Mouse (Mus musculus) liver, embryonic 15.5 days (tissue): ENCODE results near the gene Tsacc. TPM values are rescaled to one million over a fixed set of nuclear protein-coding genes. Genes with fewer than 3 reads are reported as not detected.

ENCODE experiments used
- ATAC-seq: fragments of 200-750 bp; cut with Nextera tagmentation; 2 replicates; pipeline ENCODE4 v1.8.0; 2017; ENCODE audit warnings: moderate number of reproducible peaks, mild to moderate bottlenecking, moderate library complexity; ENCODE audit not compliant: insufficient read depth
- H3K27ac ChIP-seq: fragments of 300-500 bp; sonication (generic); replicated peaks from 2 replicates; pipeline ENCODE4 v1.5.1; 2015; ENCODE audit warnings: mild to moderate bottlenecking, inconsistent platforms
- H3K27me3 ChIP-seq: fragments of 300-500 bp; sonication (generic); 2 replicates; pipeline ENCODE4 v1.6.1; 2015; ENCODE audit warnings: mild to moderate bottlenecking, inconsistent platforms
- H3K36me3 ChIP-seq: fragments of 300-500 bp; sonication (generic); replicated peaks from 2 replicates; pipeline ENCODE4 v1.6.1; 2015; ENCODE audit warnings: moderate library complexity, mild to moderate bottlenecking, inconsistent platforms
- H3K4me1 ChIP-seq: fragments of 300-500 bp; sonication (generic); replicated peaks from 2 replicates; pipeline ENCODE4 v1.6.1; 2015; ENCODE audit warnings: inconsistent platforms
- H3K4me2 ChIP-seq: fragments of 300-500 bp; sonication (generic); 2 replicates; pipeline ENCODE4 v1.6.1; 2015; ENCODE audit warnings: moderate library complexity, mild to moderate bottlenecking, inconsistent platforms
- H3K4me3 ChIP-seq: fragments of 300-500 bp; sonication (generic); replicated peaks from 2 replicates; pipeline ENCODE4 v1.5.1; 2015; ENCODE audit warnings: mild to moderate bottlenecking, inconsistent platforms
- H3K9ac ChIP-seq: fragments of 300-500 bp; sonication (generic); 2 replicates; pipeline ENCODE4 v1.6.1; 2015; ENCODE audit warnings: moderate library complexity, mild to moderate bottlenecking, inconsistent platforms
- H3K9me3 ChIP-seq: fragments of 300-500 bp; sonication (generic); replicated peaks from 2 replicates; pipeline ENCODE4 v1.6.1; 2016; ENCODE audit warnings: inconsistent platforms
- WGBS: fragments of 180-500 bp; shearing (Covaris S2); methylation state at CpG from one replicate; pipeline ENCODE4 v1.1.7; 2015; ENCODE audit warnings: mixed read lengths; ENCODE audit not compliant: insufficient replicate concordance; 5-methylcytosine and 5-hydroxymethylcytosine counted together
- polyA plus RNA-seq: library from polyadenylated mRNA; unstranded; fragments of >200 nt; fragmentation: Nextera tagmentation; extraction: Ambion mirVana; gene quantifications from 2 replicates; pipeline ENCODE4 v1.2.1, GENCODE M21; 2015

The Tsacc gene
- polyA plus RNA-seq, result 3.6 and 4.8 TPM in 2 replicates

DNA sequence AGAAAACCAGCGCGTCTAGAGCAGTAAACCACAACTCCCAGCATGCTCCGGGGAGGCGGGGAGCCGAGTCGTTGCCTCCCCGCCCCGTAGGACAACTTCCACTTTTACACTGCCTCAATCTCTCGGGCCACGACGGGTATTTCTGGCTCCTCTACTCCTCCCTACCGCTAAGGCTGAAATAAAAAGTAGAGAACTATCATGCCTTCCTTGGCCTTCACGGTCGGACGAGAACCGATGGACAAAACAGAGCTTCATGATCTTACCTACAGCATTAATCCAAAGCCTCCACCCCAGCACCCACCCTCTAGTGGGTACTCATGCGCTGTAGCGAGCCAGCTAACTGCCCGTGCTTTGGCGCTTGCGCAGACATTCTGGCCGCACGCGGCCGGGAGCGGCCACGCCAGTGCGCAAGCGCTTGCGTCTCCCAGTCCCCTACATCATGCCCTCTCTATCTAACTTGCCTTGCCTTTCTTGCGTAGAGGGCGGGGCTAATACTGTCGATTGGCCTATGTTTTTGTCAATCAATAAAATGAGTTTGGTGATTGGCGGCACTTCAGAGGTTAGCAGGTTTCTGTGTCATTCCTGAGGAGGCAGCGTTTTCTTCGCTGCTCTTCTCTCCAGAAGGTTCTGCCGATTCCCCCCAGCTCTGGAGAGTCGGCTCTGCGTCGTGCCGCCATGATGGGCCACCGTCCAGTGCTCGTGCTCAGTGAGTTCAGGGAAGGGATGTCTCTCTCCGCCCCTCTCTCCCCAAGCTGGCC is at the start of gene Tsacc, which contains the start of gene Cct3:
TSS of gene Tsacc (minus strand) at position 439 of the 758 bp plus-strand sequence.
TSS of gene Cct3 (plus strand) at position 556 of the 758 bp plus-strand sequence.
- Histone ChIP-seq H3K27ac (peak within 1 kb of the TSS; percentile 96), H3K4me1 (peaks cover 28% of the 10 kb centered on the region), H3K9ac (peak within 1 kb of the TSS; percentile 81), H3K36me3 (peaks cover 27% of the 10 kb centered on the region), H3K4me3 (peak within 1 kb of the TSS; percentile 81), H3K4me2 (peak within 1 kb of the TSS; percentile 82), H3K9me3 (no peaks in the 10 kb centered on the region), H3K27me3 (no peaks in the 10 kb centered on the region)
- ATAC-seq, result peak; percentile 98
- under 1% methylated on average over 44 of the region's 44 CpGs for WGBS

DNA sequence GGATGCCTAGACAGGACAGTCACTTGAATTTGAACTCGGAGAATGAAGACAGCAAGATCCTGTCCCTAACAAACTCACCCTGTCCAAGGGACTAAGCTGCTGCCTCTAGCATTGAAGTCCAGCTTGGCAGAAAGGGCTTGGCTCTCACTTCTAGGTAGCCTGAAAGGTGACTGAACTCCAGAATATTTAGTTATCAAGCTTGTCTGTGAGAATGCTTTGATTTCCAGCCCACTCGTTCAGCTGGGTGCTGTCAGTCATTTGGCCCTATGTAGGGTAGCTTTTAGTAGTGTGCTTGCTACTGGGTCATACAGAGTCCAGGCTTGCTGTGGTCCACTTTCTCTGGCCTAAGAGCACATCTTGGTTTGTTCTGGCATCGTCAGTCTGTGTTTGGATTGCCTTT is 42.2 kb upstream of the Tsacc start:
- peak overlapping the region; percentile 39 for H3K9ac ChIP-seq
- H3K4me3 ChIP-seq, result peak overlapping the region; percentile 73
- H3K27ac ChIP-seq, result peak overlapping the region; percentile 96
- H3K36me3 ChIP-seq, result peaks cover 37% of the 10 kb centered on the region
- no peak for ATAC-seq
- peaks cover 65% of the 10 kb centered on the region for H3K4me1 ChIP-seq
- H3K4me2 ChIP-seq, result peak overlapping the region; percentile 84
- H3K9me3 ChIP-seq, result no peaks in the 10 kb centered on the region
- H3K27me3 ChIP-seq, result no peaks in the 10 kb centered on the region
- WGBS, result 57% methylated on average over 3 of the region's 3 CpGs

DNA sequence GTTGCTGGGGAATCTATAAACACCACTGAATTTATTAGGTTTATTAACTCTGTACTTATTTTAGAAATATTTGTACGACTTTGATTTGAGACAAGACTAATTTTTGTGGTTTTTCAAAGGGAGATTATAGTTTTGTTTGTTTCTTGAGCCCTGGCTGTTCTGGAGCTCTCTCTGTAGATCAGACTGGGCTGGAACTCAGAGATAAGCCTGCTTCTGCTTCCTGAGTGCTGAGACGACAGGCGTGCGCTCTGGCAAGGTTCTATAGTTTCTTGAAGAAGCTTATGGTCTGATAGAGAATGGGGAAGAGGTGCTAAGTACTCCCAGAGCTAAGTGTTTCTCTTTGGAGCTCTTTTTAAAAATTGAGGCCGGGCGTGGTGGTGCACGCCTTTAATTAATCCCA is 41.5 kb upstream of the Tsacc start:
- Histone ChIP-seq H3K9ac (peak overlapping the region; percentile 39), H3K36me3 (peaks cover 30% of the 10 kb centered on the region), H3K4me1 (peaks cover 72% of the 10 kb centered on the region), H3K4me2 (peak overlapping the region; percentile 84), H3K9me3 (no peaks in the 10 kb centered on the region), H3K27ac (peak overlapping the region; percentile 96), H3K27me3 (no peaks in the 10 kb centered on the region), H3K4me3 (peak overlapping the region; percentile 73)
- WGBS, result 14% methylated on average over 7 of the region's 7 CpGs
- ATAC-seq, result peak; percentile 41

DNA sequence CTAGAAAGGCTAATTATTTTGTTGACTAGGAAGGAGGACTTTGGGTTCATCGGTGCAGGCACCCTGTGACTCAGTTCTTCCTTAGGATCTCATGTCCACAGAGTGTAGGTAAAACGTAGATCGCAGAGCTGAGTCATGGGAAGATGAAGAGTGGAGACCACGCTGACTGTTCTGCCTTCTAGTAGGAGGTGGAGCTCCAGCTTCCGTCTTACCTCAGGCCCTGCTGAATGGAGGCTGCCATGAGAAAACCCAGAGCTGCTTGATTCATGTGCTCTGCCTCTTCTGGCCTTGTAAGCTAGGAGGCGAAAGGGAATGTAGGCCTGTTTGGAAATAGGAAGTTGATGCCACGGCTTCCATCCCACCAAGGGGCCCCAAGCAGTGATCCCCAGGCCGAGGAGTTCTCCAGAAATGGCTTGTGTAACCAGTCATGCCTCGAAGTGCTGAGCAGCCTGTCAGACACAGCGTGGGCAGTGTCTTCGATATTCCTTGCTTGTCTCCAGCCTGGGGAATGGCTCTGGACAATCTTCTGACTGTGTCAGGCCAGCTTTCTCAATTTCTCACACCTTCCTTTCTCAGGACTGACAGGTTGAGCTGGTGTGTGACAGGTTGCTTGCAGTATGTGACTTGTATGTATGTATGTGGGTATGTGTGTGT is 40.7 kb upstream of the Tsacc start:
- Histone ChIP-seq H3K4me1 (peaks cover 76% of the 10 kb centered on the region), H3K27ac (peak overlapping the region; percentile 96), H3K4me2 (peak overlapping the region; percentile 84), H3K9ac (peak overlapping the region; percentile 88), H3K36me3 (peaks cover 22% of the 10 kb centered on the region), H3K4me3 (peak overlapping the region; percentile 73), H3K9me3 (no peaks in the 10 kb centered on the region), H3K27me3 (no peaks in the 10 kb centered on the region)
- peak; percentile 35 for ATAC-seq
- WGBS, result 25% methylated on average over 11 of the region's 11 CpGs

DNA sequence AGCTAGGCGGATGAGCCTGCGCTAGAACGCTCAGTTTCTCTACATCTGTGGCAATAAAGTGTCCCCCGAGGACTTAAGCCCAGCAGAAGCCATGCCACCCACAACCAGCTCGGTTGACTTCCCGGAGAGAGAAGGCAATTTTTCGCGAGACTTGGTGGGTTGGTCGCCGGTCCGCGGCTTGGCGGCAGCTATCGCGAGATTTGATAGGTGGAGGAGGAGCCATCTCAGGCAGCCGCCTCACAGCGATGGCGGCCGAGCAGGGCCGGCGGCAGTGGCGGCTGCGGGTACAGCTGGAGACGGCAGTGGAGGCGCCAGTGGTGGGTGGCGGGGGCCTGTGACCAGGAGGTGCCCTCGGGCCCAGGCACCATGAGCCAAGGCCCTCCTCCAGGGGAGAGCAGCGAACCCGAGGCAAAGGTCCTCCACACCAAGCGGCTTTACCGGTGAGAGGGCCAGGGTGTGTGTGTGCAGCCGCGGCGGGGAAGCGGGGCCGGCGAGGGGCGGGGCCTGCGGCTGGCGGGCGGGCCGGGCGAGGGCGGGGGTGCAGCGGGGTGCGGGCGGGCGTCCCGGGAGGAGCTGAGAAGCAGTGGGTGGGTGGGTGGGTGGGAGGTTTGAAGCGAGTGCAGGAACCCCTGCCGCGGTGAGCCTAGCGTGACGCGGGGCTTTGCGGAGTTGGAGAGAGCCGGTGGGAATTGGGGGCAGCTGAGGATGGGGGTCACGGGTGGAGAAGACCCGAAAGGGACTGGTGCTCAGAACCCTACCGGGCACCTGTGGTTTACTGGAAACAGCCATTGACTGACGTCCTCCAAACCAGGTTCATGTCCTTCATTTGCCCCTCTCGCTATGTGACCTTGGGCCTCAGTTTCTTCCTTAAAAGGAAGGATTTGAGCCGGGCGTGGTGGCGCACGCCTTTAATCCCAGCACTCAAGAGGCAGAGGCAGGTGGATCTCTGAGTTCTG is 39.5 kb upstream of the Tsacc start, which contains the start of the genes Tmem79 and Smg5:
TSS of gene Tmem79 (minus strand) at position 91 of the 956 bp plus-strand sequence.
TSS of gene Smg5 (plus strand) at position 203 of the 956 bp plus-strand sequence.
- WGBS, result under 1% methylated on average over 65 of the region's 66 CpGs

DNA sequence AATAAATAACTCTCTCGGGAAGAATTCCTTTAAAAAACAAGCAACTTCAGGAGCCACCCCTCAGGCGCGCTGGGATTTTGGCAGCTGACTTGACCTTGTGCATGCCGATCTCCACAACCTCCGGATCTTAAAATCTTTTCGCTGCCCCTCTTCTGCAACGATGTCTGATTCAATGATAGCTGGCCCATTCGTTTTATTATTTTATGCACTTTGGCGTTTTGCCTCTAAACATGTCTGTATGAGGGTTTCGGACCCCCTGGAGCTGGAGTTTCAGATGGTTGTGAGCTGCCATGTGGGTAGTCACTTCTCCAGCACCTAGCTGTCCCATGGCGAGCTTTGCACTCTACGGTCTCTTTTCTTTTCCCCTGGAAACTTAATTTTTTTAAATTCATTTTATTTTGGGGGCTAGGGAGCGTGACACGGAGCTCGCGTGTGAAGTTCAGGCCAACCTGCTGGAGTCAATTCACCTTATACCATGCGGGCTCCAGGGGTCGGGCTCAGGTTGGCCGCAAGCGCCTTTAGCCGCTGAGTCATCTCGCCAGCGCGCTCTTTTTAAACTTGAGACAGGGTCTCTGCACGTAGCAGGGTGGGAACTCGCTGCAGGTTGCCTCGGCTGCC is 38.7 kb upstream of the Tsacc start:
- H3K9me3 ChIP-seq, result no peaks in the 10 kb centered on the region
- peak overlapping the region; percentile 73 for H3K4me3 ChIP-seq
- H3K36me3 ChIP-seq, result peaks cover 4% of the 10 kb centered on the region; the same call in 1 of the 2 replicates
- no peaks in the 10 kb centered on the region for H3K27me3 ChIP-seq
- H3K9ac ChIP-seq, result peak overlapping the region; percentile 88
- peaks cover 64% of the 10 kb centered on the region for H3K4me1 ChIP-seq
- H3K27ac ChIP-seq, result peak overlapping the region; percentile 96
- H3K4me2 ChIP-seq, result peak overlapping the region; percentile 84
- ATAC-seq, result peak; percentile 38
- WGBS, result under 1% methylated on average over 27 of the region's 27 CpGs

More for the DNA sequence above, 39.5 kb upstream of the Tsacc start, which contains the start of the genes Tmem79 and Smg5:
- Histone ChIP-seq H3K4me1 (peaks cover 72% of the 10 kb centered on the region), H3K27ac (peak within 1 kb of the TSS; percentile 96), H3K9me3 (no peaks in the 10 kb centered on the region), H3K4me2 (peak within 1 kb of the TSS; percentile 84), H3K4me3 (peak within 1 kb of the TSS; percentile 73), H3K36me3 (peaks cover 10% of the 10 kb centered on the region), H3K27me3 (no peaks in the 10 kb centered on the region), H3K9ac (peak within 1 kb of the TSS; percentile 88)
- ATAC-seq, result peak; percentile 88

DNA sequence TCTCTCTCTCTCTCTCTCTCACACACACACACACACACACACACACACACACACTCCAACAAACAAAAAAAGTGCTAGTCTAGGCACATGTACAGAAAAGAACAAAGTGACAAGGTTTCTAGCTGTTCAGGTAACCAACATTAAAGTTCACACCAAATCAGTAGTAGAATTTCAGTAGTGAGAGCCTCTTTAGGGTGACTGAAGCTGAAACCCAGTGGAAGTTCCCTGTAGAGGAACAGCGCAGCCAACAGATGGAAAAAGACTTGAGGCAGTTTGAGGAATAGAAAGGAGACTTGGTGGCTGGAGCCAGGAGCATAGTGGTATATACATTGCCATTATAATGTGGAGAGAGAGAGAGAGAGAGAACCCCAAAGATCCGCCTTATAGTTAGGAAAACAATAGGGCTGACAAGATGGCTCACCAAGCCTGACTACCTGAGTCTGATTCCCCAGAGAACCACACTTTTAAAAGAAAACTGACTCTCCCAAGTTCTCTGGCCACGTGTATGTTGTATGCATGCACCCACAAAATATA is 38.2 kb upstream of the Tsacc start:
- WGBS, result 23% methylated on average over 3 of the region's 3 CpGs
- Histone ChIP-seq H3K9ac (peak overlapping the region; percentile 88), H3K27me3 (no peaks in the 10 kb centered on the region), H3K4me1 (peaks cover 62% of the 10 kb centered on the region), H3K9me3 (no peaks in the 10 kb centered on the region), H3K36me3 (0 out of 2 replicates have a peak, but pooled peaks cover 3% of the 10 kb centered on the region), H3K4me2 (peak overlapping the region; percentile 84), H3K4me3 (peak overlapping the region; percentile 73), H3K27ac (peak overlapping the region; percentile 96)
- ATAC-seq, result no peak

DNA sequence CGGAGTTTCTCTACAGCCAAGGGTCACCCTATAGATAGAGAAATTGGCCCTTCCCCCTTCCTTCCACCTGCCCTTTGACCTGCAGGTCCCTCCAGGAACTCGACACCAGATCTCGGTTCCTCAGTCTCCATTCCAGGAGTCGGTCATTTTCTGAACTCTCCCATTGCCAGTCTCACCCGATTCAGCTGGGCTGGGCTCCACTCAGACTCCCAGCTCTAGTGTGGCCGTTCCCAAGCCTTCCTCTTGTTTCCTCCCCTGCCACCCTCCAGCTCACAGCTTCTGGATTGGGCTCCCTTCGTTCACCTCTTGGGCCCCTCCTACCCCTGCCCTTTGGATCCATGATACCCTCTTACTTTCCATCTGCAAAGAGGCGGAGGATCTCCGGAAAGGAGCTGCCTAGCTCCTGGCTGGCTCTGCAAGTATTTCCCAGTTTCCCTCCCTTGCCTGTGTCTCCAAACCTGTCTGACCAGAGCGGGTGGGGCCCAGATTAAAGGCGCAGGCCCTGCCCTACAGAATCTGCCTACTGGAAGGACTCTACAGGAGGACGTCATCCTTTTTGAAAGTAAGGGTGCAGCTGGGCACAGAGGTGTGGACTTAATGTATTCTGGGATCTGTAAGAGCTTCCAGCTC is 37.3 kb upstream of the Tsacc start:
- Histone ChIP-seq H3K27me3 (no peaks in the 10 kb centered on the region), H3K36me3 (no peaks in the 10 kb centered on the region; the same call in 1 of the 2 replicates), H3K27ac (peak overlapping the region; percentile 96), H3K9me3 (no peaks in the 10 kb centered on the region), H3K9ac (peak overlapping the region; percentile 88), H3K4me2 (peak overlapping the region; percentile 84), H3K4me3 (peak overlapping the region; percentile 73), H3K4me1 (peaks cover 54% of the 10 kb centered on the region)
- ATAC-seq, result no peak
- 62% methylated on average over 12 of the region's 12 CpGs for WGBS

DNA sequence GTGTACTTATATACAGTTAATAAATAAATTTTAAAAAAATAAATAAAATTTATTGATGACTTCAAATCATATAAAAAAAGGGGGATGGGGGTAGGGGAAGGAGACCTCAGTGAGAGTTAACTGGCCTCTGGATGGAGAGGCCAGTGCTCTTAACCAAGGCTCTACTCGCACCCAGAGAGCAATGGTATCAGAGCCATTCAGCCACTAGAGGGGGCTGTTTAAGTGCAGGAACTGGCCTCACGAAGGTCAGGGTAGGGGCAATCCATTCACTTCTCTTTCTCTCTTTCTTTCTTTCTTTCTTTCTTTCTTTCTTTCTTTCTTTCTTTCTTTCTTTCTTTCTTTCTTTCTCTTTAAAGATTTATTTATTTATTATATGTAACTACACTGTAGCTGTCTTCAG is 34.5 kb upstream of the Tsacc start:
- Histone ChIP-seq H3K4me1 (peaks cover 32% of the 10 kb centered on the region), H3K9me3 (no peaks in the 10 kb centered on the region), H3K27me3 (no peaks in the 10 kb centered on the region), H3K36me3 (peaks cover 12% of the 10 kb centered on the region), H3K27ac (no peak overlapping the region), H3K4me2 (no peak overlapping the region), H3K9ac (no peak overlapping the region), H3K4me3 (no peak overlapping the region)
- 5% methylated on average over 2 of the region's 2 CpGs for WGBS
- no peak for ATAC-seq
